Comparison of ENCODE assay signal across 8 mouse cellular contexts in genomic region chr17:30032796-30033195, GRCm38 (mm10).
"Had no signal": no experiment of that assay in that cellular context is flagged by ENCODE, and none has a peak within 500 bp of the region (broad histone marks: within the 10 kb centered on the region; RNA-seq: fewer than 3 reads in every experiment).

No protein-coding gene starts in this region.

- DNase-seq: kidney, postnatal 4 days; liver; liver, embryonic 13.5 days; liver, postnatal 0 days; lung, postnatal 14 days; right cerebral cortex, adult 18-20 months; right cerebral cortex, postnatal 25 days; thymus, postnatal 4 days had no signal
